Mouse (Mus musculus) myocyte (in vitro differentiated cells): ENCODE measurements around the gene Ptprt. TPM values are rescaled to one million over a fixed set of nuclear protein-coding genes. Genes with fewer than 3 reads are reported as not detected.

Experiments used
- H3K27me3 ChIP-seq: one replicate; pipeline ENCODE4 v1.6.1; 2011; ENCODE audit not compliant: control insufficient read depth, insufficient read depth, insufficient read length
- H3K36me3 ChIP-seq: one replicate; pipeline ENCODE4 v1.6.1; 2011; ENCODE audit not compliant: control insufficient read depth, insufficient read depth
- H3K4me2 ChIP-seq: one replicate; pipeline ENCODE4 v1.6.1; 2011; ENCODE audit warnings: low read depth, control low read depth
- H3K4me3 ChIP-seq: one replicate; pipeline ENCODE4 v1.5.1; 2011; ENCODE audit warnings: mild to moderate bottlenecking, control low read depth, moderate library complexity
- H3K79me2 ChIP-seq: one replicate; pipeline ENCODE4 v1.6.1; 2011; ENCODE audit not compliant: control insufficient read depth, insufficient read depth
- H3ac ChIP-seq: one replicate; pipeline ENCODE4 v1.6.1; 2011; ENCODE audit not compliant: control insufficient read depth, insufficient read length
- CEBPB ChIP-seq: IDR thresholded peaks from 2 replicates; pipeline ENCODE4 v1.6.1; 2011; ENCODE audit warnings: mild to moderate bottlenecking, moderate library complexity; ENCODE audit not compliant: poor library complexity, insufficient read depth, severe bottlenecking
- E2F4 ChIP-seq: IDR thresholded peaks from one replicate; pipeline ENCODE4 v1.6.1; 2011; ENCODE audit warnings: mild to moderate bottlenecking, control low read depth, moderate library complexity; ENCODE audit not compliant: insufficient read depth
- MAX ChIP-seq: IDR thresholded peaks from one replicate; pipeline ENCODE4 v1.6.1; 2011; ENCODE audit warnings: low read depth, mild to moderate bottlenecking, control low read depth
- MYOD1 ChIP-seq, 3 experiments: IDR thresholded peaks; one replicate each; pipeline ENCODE4 v1.6.1; 2011; ENCODE audit warnings: control low read depth in 2 of 3, low read depth in 2 of 3, mild to moderate bottlenecking in 2 of 3, moderate library complexity in 1 of 3; ENCODE audit not compliant: insufficient read length in 2 of 3, control insufficient read depth in 1 of 3
- MYOG ChIP-seq, 3 experiments: IDR thresholded peaks; one replicate each; pipeline ENCODE4 v1.6.1; 2011; ENCODE audit warnings: control low read depth in 2 of 3, low read depth in 2 of 3, mild to moderate bottlenecking in 2 of 3; ENCODE audit not compliant: insufficient read length in 2 of 3, control insufficient read depth in 1 of 3, insufficient read depth in 1 of 3
- POLR2A ChIP-seq: IDR thresholded peaks from one replicate; pipeline ENCODE4 v1.6.1; 2011; ENCODE audit warnings: low read depth, mild to moderate bottlenecking, control low read depth, moderate library complexity; ENCODE audit not compliant: insufficient read length
- POLR2AphosphoS2 ChIP-seq: IDR thresholded peaks from one replicate; pipeline ENCODE4 v1.6.1; 2011; ENCODE audit warnings: low read depth, control low read depth; ENCODE audit not compliant: insufficient read length
- REST ChIP-seq: IDR thresholded peaks from one replicate; pipeline ENCODE4 v1.6.1; 2011; ENCODE audit warnings: mild to moderate bottlenecking, control low read depth, moderate library complexity; ENCODE audit not compliant: insufficient read depth, insufficient read length
- SRF ChIP-seq: IDR thresholded peaks from one replicate; pipeline ENCODE4 v1.6.1; 2011; ENCODE audit warnings: low read depth; ENCODE audit not compliant: control insufficient read depth, insufficient read length
- TCF12 ChIP-seq: IDR thresholded peaks from one replicate; pipeline ENCODE4 v1.6.1; 2011; ENCODE audit warnings: mild to moderate bottlenecking, control low read depth; ENCODE audit not compliant: poor library complexity, insufficient read depth, severe bottlenecking
- TCF3 ChIP-seq: IDR thresholded peaks from one replicate; pipeline ENCODE4 v1.6.1; 2011; ENCODE audit warnings: low read depth, control low read depth; ENCODE audit not compliant: insufficient read length
- USF1 ChIP-seq: IDR thresholded peaks from one replicate; pipeline ENCODE4 v1.6.1; 2011; ENCODE audit warnings: low read depth, mild to moderate bottlenecking, control low read depth, moderate library complexity
- polyA plus RNA-seq: library from polyadenylated mRNA; unstranded; fragments of >200 nt; fragmentation: generic; extraction: Trizol; gene quantifications from one replicate; pipeline ENCODE4 v1.2.1, GENCODE M21; 2012; ENCODE audit warnings: missing spikeins

Ptprt gene
- polyA plus RNA-seq, 1 experiment: 0.08 TPM

GRCm38 (mm10) chr2:161799946-161800345, 861.0 kb downstream of the Ptprt start:
- Histone ChIP-seq H3K4me2 (no peak overlapping the region), H3ac (no peak overlapping the region), H3K27me3 (no peaks in the 10 kb centered on the region), H3K4me3 (no peak overlapping the region), H3K79me2 (no peaks in the 10 kb centered on the region), H3K36me3 (no peaks in the 10 kb centered on the region)
- TF ChIP-seq POLR2A (no peak), REST (no peak), USF1 (no peak), CEBPB (no peak), SRF (no peak), POLR2AphosphoS2 (no peak), TCF12 (no peak), MYOG (IDR thresholded peaks at IDR 0.05; ENCODE audit: control insufficient read depth in 1 of 3, insufficient read depth in 1 of 3, insufficient read length in 2 of 3, low read depth in 2 of 3) (no peak), TCF3 (no peak), E2F4 (no peak), MAX (no peak), MYOD1 (IDR thresholded peaks at IDR 0.05; ENCODE audit: control insufficient read depth in 1 of 3, insufficient read length in 2 of 3, low read depth in 2 of 3) (no peak)

- TF ChIP-seq MAX (no peak), E2F4 (no peak), SRF (no peak), POLR2AphosphoS2 (no peak), MYOG (IDR thresholded peaks at IDR 0.05; ENCODE audit: control insufficient read depth in 1 of 3, insufficient read depth in 1 of 3, insufficient read length in 2 of 3, low read depth in 2 of 3) (no peak), TCF12 (no peak), REST (no peak), USF1 (no peak), POLR2A (no peak), TCF3 (no peak)
- Histone ChIP-seq H3K4me3 (no peak overlapping the region), H3ac (no peak overlapping the region), H3K27me3 (no peaks in the 10 kb centered on the region), H3K4me2 (no peak overlapping the region), H3K79me2 (no peaks in the 10 kb centered on the region), H3K36me3 (no peaks in the 10 kb centered on the region)
Measured at GRCm38 (mm10) chr2:161767528-161767927, 893.4 kb downstream of the Ptprt start.

- Histone ChIP-seq H3K4me3 (no peak overlapping the region), H3K36me3 (no peaks in the 10 kb centered on the region), H3K4me2 (no peak overlapping the region), H3K27me3 (no peaks in the 10 kb centered on the region), H3K79me2 (no peaks in the 10 kb centered on the region), H3ac (no peak overlapping the region)
- TF ChIP-seq SRF (no peak), POLR2A (no peak), E2F4 (no peak), POLR2AphosphoS2 (no peak), CEBPB (no peak), TCF3 (no peak), MYOG (IDR thresholded peaks at IDR 0.05; ENCODE audit: control insufficient read depth in 1 of 3, insufficient read depth in 1 of 3, insufficient read length in 2 of 3, low read depth in 2 of 3) (no peak), REST (no peak), TCF12 (no peak), MYOD1 (IDR thresholded peaks at IDR 0.05; ENCODE audit: control insufficient read depth in 1 of 3, insufficient read length in 2 of 3, low read depth in 2 of 3) (no peak), USF1 (no peak), MAX (no peak)
Measured at GRCm38 (mm10) chr2:161713024-161713423, 947.9 kb downstream of the Ptprt start.

GRCm38 (mm10) chr2:161709316-161709715, 951.6 kb downstream of the Ptprt start:
- no peak overlapping the region for H3K4me2 ChIP-seq
- H3K79me2 ChIP-seq: no peaks in the 10 kb centered on the region
- H3ac ChIP-seq: no peak overlapping the region
- no peaks in the 10 kb centered on the region for H3K36me3 ChIP-seq
- TF ChIP-seq TCF3 (no peak), POLR2A (no peak), MAX (no peak), MYOG (IDR thresholded peaks at IDR 0.05; ENCODE audit: control insufficient read depth in 1 of 3, insufficient read depth in 1 of 3, insufficient read length in 2 of 3, low read depth in 2 of 3) (no peak), E2F4 (no peak)
- no peak overlapping the region for H3K4me3 ChIP-seq
- H3K27me3 ChIP-seq: no peaks in the 10 kb centered on the region

GRCm38 (mm10) chr2:161706386-161706915, 954.5 kb downstream of the Ptprt start:
- Histone ChIP-seq H3K4me2 (no peak overlapping the region), H3ac (no peak overlapping the region), H3K4me3 (no peak overlapping the region), H3K27me3 (no peaks in the 10 kb centered on the region), H3K79me2 (no peaks in the 10 kb centered on the region), H3K36me3 (no peaks in the 10 kb centered on the region)
- no peak for TF ChIP-seq REST
